Mouse (Mus musculus): ENCODE results near the gene Spsb1.

DNA sequence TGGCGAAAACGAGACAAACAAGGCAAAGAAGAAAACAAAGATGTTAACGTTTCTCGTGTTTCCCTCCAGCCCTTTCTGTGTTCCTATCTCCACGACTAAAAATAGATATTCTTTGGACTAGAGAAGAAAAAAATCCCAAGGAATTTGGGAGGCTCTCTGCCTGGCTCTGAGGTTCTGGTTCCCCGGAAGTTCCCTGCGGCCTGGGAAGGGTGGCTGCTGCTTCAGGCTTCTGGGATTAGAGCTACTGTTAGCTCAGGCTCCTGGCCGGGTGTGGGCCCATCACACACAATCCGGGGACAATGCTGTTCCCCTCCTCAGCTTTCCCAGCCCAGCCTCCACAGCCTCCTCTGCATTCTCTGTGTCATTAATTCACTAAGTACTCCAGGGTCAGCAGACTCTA is 86.8 kb downstream of the Spsb1 start:
- TF ChIP-seq POLR2A (IDR thresholded peaks at IDR 0.05; ENCODE audit: extremely low read depth, insufficient read depth, low read length) (no peak), CTCF (IDR thresholded peaks at IDR 0.05; ENCODE audit: low read depth, low read length) (no peak)

Data from liver, adult 2 months (tissue).